Mouse (Mus musculus): ENCODE measurements around the gene Zfp653. TPM values are rescaled to one million over a fixed set of nuclear protein-coding genes. Genes with fewer than 3 reads are reported as not detected.

The Zfp653 gene
- polyA plus RNA-seq, 1 experiment from 2014 or later: 8.9 TPM

- ATAC-seq (replicated peaks; ENCODE audit: low FRiP score, low read depth): no peak
- H3K27me3 ChIP-seq (ENCODE audit: insufficient read depth, low read length): peaks cover 35% of the 10 kb centered on the region
- WGBS: 82% methylated on average over 11 of the region's 11 CpGs
Observed at GRCm38 (mm10) chr9:22049315-22049714, 21.9 kb downstream of the Zfp653 start.

GRCm38 (mm10) chr9:22047329-22047728 is 23.8 kb downstream of the Zfp653 start:
- Histone ChIP-seq H3K4me3 (replicated peaks; ENCODE audit: low read depth, low read length) (no peak overlapping the region), H3K9ac (ENCODE audit: low read depth, low read length) (no peak overlapping the region), H3K4me2 (ENCODE audit: low read length) (no peak overlapping the region), H3K36me3 (ENCODE audit: insufficient read depth, low read length) (no peaks in the 10 kb centered on the region), H3K9me3 (replicated peaks; ENCODE audit: low read length) (no peaks in the 10 kb centered on the region), H3K27ac (no peak overlapping the region), H3K27me3 (ENCODE audit: insufficient read depth, low read length) (peaks cover 25% of the 10 kb centered on the region), H3K4me1 (replicated peaks; ENCODE audit: insufficient read depth, low read length) (peaks cover 10% of the 10 kb centered on the region)
- DNase-seq (ENCODE audit: low spot score) (no peak), ATAC-seq (replicated peaks; ENCODE audit: low FRiP score, low read depth) (no peak)
- WGBS: 51% methylated on average over 9 of the region's 9 CpGs
- no peak for TF ChIP-seq CTCF (IDR thresholded peaks at IDR 0.05; ENCODE audit: low read depth)

More at GRCm38 (mm10) chr9:22049315-22049714, 21.9 kb downstream of the Zfp653 start:
- no peak overlapping the region for H3K4me2 ChIP-seq (ENCODE audit: low read length)
- H3K9me3 ChIP-seq (replicated peaks; ENCODE audit: low read length): no peaks in the 10 kb centered on the region
- H3K4me3 ChIP-seq (replicated peaks; ENCODE audit: low read depth, low read length): no peak overlapping the region
- H3K36me3 ChIP-seq (ENCODE audit: insufficient read depth, low read length): no peaks in the 10 kb centered on the region
- TF ChIP-seq CTCF (IDR thresholded peaks at IDR 0.05; ENCODE audit: low read depth): no peak
- no peak overlapping the region for H3K27ac ChIP-seq
- DNase-seq (ENCODE audit: low spot score): no peak
- H3K9ac ChIP-seq (ENCODE audit: low read depth, low read length): no peak overlapping the region
- H3K4me1 ChIP-seq (replicated peaks; ENCODE audit: insufficient read depth, low read length): peaks cover 11% of the 10 kb centered on the region

- Histone ChIP-seq H3K9ac (ENCODE audit: low read depth, low read length) (no peak overlapping the region), H3K4me1 (replicated peaks; ENCODE audit: insufficient read depth, low read length) (no peaks in the 10 kb centered on the region), H3K36me3 (ENCODE audit: insufficient read depth, low read length) (no peaks in the 10 kb centered on the region), H3K27me3 (ENCODE audit: insufficient read depth, low read length) (no peaks in the 10 kb centered on the region), H3K4me3 (replicated peaks; ENCODE audit: low read depth, low read length) (no peak overlapping the region), H3K9me3 (replicated peaks; ENCODE audit: low read length) (no peaks in the 10 kb centered on the region), H3K4me2 (ENCODE audit: low read length) (no peak overlapping the region), H3K27ac (no peak overlapping the region)
- WGBS: 48% methylated on average over 2 of the region's 2 CpGs
- DNase-seq (ENCODE audit: low spot score) (no peak), ATAC-seq (replicated peaks; ENCODE audit: low FRiP score, low read depth) (no peak)
- no peak for TF ChIP-seq CTCF (IDR thresholded peaks at IDR 0.05; ENCODE audit: low read depth)
Observed at GRCm38 (mm10) chr9:22041832-22042231, 29.3 kb downstream of the Zfp653 start.

- TF ChIP-seq CTCF (IDR thresholded peaks at IDR 0.05; ENCODE audit: low read depth): no peak
- Histone ChIP-seq H3K27ac (no peak overlapping the region), H3K27me3 (ENCODE audit: insufficient read depth, low read length) (no peaks in the 10 kb centered on the region), H3K9ac (ENCODE audit: low read depth, low read length) (no peak overlapping the region), H3K4me3 (replicated peaks; ENCODE audit: low read depth, low read length) (no peak overlapping the region), H3K9me3 (replicated peaks; ENCODE audit: low read length) (no peaks in the 10 kb centered on the region), H3K36me3 (ENCODE audit: insufficient read depth, low read length) (no peaks in the 10 kb centered on the region), H3K4me1 (replicated peaks; ENCODE audit: insufficient read depth, low read length) (no peaks in the 10 kb centered on the region), H3K4me2 (ENCODE audit: low read length) (no peak overlapping the region)
- WGBS: 52% methylated on average over 10 of the region's 10 CpGs
- ATAC-seq (replicated peaks; ENCODE audit: low FRiP score, low read depth): no peak
- no peak for DNase-seq (ENCODE audit: low spot score)
Observed at GRCm38 (mm10) chr9:22037826-22038225, 33.4 kb downstream of the Zfp653 start.

- ATAC-seq (replicated peaks; ENCODE audit: low FRiP score, low read depth) (no peak), DNase-seq (ENCODE audit: low spot score) (no peak)
- H3K27ac ChIP-seq: no peak overlapping the region
- H3K27me3 ChIP-seq (ENCODE audit: insufficient read depth, low read length): no peaks in the 10 kb centered on the region
- no peak overlapping the region for H3K9ac ChIP-seq (ENCODE audit: low read depth, low read length)
- H3K36me3 ChIP-seq (ENCODE audit: insufficient read depth, low read length): no peaks in the 10 kb centered on the region
- H3K4me3 ChIP-seq (replicated peaks; ENCODE audit: low read depth, low read length): no peak overlapping the region
- H3K4me2 ChIP-seq (ENCODE audit: low read length): no peak overlapping the region
- no peaks in the 10 kb centered on the region for H3K4me1 ChIP-seq (replicated peaks; ENCODE audit: insufficient read depth, low read length)
- H3K9me3 ChIP-seq (replicated peaks; ENCODE audit: low read length): no peaks in the 10 kb centered on the region
- WGBS: 66% methylated on average over 6 of the region's 6 CpGs
- TF ChIP-seq CTCF (IDR thresholded peaks at IDR 0.05; ENCODE audit: low read depth): no peak
Observed at GRCm38 (mm10) chr9:22035300-22036044, 35.7 kb downstream of the Zfp653 start.

- TF ChIP-seq CTCF (IDR thresholded peaks at IDR 0.05; ENCODE audit: low read depth): no peak
- no peaks in the 10 kb centered on the region for H3K27me3 ChIP-seq (ENCODE audit: insufficient read depth, low read length)
- DNase-seq (ENCODE audit: low spot score) (no peak), ATAC-seq (replicated peaks; ENCODE audit: low FRiP score, low read depth) (no peak)
- H3K36me3 ChIP-seq (ENCODE audit: insufficient read depth, low read length): no peaks in the 10 kb centered on the region
- no peak overlapping the region for H3K4me2 ChIP-seq (ENCODE audit: low read length)
- no peaks in the 10 kb centered on the region for H3K4me1 ChIP-seq (replicated peaks; ENCODE audit: insufficient read depth, low read length)
- no peaks in the 10 kb centered on the region for H3K9me3 ChIP-seq (replicated peaks; ENCODE audit: low read length)
- no peak overlapping the region for H3K27ac ChIP-seq
- no peak overlapping the region for H3K4me3 ChIP-seq (replicated peaks; ENCODE audit: low read depth, low read length)
- H3K9ac ChIP-seq (ENCODE audit: low read depth, low read length): no peak overlapping the region
- WGBS: 90% methylated on average over 9 of the region's 9 CpGs
Observed at GRCm38 (mm10) chr9:22030386-22030785, 40.8 kb downstream of the Zfp653 start.

All from kidney, postnatal 0 days (tissue).